Mouse (Mus musculus) 3T3-L1 (cell line): ENCODE measurements around the gene Spaca4.

Experiments
- DNase-seq: peaks from one replicate; pipeline ENCODE4 v3.0.0-alpha.2; 2015; ENCODE audit warnings: low read depth, low spot score

Gene Spaca4

DNA sequence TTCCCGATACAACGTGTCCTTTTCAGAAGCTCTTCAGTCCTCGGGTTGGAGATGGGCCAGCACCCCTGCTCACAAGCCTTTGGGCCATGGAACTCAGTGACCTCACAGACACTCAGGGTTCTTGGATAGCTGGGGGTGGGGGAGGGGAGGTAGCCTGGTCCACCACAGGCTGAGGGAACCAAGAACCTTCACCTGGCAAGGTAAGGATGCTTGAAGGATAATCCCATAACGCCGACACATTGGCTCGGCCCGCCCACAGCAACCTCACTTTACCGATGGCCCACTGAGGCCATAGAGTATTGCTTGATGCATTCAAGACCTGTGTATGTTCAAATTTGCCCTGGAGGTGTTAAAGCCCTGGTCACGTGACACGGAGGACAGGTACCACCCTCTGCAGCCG lies at the start of gene Spaca4:
Gene Spaca4 (minus strand): TSS at position 101 of the 400 bp plus-strand sequence.
- no peak for DNase-seq

DNA sequence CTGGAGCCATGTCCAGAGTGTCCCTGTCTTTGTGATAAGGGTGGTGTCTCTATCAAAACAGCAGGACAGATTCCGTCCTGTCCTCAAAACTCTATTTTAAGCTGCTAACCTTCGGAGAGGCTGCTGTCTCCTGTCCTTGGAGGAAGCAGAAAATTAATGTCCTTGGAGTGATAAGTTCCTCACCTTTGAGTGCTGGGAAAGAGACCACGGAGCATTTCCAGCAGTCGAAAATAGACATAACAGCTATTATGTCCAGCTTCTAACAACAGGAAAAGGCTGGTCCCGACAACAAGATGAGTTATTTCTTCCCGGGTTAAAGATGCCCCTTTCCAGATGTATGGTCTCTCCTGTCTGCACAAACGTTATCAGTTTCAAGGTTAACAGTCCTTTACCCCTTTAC lies 49.6 kb upstream of the Spaca4 start:
- no peak for DNase-seq

DNA sequence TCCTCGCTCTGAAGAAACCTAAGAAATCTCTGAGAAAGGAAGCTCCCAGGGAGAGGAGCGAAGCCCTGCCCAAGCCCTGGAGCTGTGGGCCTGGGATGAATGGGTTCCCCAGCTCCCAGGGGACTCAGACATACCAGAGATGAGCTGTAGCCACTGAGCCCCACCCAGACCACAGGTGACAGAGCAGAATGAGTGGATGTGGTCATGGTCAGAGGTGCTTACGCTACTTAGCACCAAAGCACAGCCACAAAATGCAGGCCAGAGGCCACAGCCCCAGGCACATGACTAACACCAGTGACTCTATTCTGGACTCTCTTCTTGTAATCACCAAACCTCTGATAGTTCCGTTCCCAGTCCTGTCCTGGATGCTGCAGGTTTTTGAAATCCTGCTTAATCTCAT lies 45.5 kb upstream of the Spaca4 start:
- peak; percentile 76 for DNase-seq

DNA sequence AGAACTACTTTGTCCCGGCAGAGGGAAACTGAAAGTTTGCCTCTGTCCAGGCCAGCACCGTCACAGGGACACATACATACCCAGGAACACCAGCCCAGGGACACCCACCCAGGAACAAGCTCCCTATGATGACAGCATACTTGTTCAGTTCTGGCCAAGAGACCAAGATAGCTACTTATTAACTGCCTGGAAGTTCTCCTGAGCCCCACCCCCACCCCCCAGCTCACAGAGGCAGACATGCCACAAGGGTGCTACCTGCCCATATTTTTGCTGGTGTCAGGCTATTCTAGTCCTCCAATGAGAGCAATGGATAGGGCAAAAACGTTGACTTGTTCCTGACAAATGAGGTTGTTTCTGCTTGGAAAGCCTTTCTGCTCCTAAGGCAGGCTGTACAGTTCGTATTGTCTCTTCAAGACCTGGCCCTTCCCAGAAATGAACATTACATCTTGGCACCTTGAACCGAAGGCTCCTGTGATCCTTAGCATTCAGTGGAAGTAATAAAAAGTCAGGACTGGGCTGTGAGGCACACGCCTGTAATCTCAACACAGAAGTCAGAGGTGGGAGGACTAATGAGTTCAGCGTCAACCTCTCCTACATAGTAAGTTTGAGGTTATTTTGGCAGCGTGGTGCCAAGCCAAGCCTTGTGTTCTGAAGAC lies 44.9 kb upstream of the Spaca4 start:
- DNase-seq, result no peak

DNA sequence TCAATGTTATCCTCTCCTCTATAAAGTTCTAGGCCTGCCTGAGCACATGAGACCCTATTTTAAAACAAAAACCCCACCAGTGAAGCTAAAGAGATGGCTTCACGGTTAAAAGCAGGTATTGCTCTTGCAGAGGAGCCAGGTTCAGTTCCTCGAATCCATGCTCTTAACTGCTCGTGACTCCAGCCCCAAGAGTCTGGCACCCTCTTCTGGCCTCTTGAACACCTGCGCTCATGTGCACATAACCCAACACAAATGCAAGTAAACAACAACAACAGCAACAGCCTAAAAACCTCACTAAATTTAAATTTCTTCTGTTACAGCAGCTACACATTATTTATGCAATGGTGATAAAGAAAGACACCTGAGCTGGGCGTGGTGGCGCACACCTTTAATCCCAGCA lies 41.9 kb upstream of the Spaca4 start:
- DNase-seq, result no peak

DNA sequence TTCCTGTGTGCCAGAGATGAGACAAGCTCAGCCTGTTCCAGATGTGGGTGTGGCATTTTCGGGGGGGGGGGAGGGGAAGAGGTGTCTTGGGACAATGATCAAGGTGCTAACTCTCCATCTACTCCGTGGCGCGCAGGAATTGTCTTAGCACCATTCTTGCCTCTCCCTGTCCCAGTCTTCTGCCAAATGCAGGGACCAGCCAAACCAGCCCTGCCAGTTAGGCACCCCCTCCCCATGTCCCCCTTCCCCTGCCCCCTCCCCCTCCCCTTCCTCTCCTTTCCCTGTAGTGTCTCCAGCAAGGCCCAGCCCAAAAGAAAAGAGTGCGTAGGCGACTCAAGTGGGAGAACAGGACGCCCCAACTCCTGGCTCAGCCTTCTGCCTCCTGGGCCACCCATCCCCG lies 41.2 kb upstream of the Spaca4 start:
- no peak for DNase-seq

DNA sequence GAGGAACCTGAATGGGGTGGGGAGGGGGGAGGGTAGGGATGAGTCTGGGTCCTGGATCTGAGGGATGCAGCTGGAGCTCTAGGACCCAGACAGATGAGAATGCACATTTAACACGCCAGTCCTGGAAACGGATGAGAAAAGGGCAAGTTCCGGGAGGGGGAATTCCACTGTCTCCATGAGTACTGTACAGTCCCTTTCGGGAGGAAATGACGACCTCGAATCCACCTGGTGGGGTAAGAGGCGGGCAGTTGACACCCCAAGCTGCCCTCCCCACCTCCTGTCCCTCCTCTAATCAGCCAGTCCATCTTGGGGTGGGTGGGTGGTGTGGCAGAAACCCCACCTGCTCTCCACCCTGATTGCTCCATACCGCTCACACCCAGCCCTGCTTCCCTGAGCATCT lies 40.4 kb upstream of the Spaca4 start:
- DNase-seq, result no peak

DNA sequence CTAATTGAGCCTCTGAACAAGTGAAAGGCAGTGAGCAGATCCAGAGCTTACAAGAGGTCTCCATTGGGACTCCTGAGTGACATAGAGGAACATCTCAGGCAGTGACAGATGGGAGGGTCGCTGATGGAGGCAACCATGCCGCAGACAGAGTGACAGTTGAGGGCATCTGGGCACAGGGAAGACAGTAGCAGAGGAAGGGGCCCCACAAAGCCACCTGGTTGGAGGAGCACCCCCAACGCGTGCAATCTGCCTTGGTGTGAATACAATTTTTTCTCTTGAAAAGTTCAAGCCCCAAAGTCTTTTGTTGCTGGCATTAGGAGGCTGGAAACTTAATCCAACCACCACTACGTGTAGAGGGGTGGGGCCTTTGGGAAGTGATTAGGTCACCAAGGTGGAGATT lies 34.5 kb upstream of the Spaca4 start:
- DNase-seq, result no peak

DNA sequence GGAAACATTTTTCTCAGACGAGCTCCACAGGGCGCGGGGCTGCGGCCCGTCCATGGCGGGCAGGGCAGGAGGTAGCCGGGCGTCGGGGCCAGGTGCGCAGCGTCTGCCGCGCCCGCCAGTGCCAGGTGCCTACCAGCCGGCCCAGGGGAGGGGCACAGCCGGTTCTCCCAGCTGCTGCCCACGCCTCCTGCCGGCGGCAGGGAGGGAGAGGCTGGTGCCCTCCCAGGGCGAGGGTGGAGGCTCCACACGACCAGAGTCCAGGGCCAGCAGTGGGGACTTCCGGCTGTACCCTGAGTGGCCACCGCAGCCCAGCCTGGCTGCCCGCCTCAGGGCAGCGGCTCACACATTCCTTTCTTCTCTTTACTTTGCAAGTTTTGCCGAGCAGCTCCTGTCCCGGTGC lies 33.8 kb upstream of the Spaca4 start:
- DNase-seq, result no peak

DNA sequence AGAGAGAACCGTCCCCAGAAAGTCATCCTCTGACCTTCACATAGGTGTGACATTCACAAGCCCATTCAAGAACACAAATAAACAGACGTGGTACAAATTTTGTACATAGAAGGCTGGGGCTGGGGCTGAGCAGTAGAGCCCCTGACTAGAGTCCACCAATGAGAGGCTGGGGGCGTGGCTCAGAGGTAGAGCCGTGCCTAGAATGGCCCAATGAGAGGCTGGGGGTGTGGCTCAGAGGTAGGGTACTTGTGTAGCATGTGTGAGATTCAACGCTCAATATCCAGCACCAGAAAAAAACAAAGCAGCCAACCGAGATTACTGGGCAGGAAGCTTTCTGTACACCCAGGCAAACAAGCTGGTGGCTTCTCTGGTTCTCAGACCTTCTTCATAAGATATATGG lies 30.1 kb upstream of the Spaca4 start:
- DNase-seq, result no peak

DNA sequence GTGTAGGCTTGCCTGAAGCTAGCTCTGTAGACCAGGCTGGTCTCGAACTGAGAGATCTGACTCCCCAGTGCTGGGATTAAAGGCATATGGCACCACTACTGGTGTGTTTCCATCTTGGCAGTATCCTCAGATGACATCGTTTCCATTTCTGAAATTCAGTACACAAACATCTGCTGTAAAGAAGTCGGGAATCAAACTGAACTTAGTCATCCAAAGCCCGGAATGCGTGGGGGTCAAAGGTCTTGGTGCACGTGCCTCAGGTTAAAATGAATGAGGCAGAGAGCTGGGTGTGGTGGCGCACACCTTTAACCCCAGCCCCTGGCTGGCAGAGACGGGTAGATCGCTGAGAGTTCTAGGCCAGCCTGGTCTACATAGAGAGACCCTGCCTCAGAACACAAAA lies 24.5 kb upstream of the Spaca4 start:
- peak; percentile 77 for DNase-seq

DNA sequence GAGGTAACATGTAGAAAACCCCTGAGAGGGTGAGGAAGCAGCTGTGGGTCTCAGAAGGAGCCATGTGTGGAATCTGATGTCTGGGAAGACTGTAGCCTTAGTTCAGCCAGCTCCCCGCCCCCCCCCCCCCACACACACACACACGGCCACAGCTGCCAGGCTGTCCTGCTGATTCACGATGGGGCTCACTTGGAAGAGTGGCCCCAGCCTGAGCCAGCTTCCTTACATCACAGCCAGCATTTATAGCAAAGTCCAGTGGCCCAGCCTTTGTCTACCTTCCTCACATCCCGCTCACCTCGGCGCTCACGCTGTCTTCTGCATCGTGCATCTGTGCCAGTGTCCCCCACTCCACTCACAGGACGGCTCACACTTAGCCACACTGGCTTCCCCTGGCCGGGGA lies 23.8 kb upstream of the Spaca4 start:
- DNase-seq, result peak; percentile 23

DNA sequence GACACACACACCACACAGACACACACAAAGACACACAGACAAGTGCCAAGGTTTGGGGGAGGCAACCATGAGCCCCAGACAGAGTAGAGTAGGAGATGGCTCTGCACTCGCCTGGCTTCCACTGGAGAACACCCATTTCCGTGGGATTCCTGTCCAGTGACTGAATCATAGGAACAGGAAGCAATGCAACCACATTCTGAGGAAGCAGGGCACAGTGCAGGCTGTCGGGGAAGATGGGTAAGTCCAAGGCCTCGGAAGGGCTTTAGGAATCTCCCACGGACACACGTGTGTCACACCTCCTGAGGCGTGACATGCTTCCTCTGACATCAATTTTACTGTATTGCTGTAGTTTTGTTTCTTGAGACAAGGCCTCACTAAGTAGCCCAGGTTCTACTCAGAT lies 22.5 kb upstream of the Spaca4 start:
- peak; percentile 47 for DNase-seq

DNA sequence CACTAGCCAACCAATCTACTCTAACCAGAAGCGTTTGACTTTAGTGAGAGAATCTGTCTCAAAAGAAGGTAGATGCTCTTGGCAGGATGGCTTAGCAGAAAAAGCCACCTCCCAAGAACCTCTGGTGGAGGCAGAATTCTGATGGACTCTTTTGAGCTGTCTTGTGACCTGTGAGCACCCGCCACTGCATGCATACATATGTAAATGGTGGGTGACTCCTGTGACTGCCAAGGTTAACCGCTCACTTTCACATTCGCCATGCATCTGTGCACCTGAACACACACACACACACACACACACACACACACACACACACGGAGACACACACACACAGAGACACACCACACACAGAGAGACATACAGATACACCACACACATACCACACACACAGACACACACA lies 21.8 kb upstream of the Spaca4 start:
- DNase-seq, result no peak

DNA sequence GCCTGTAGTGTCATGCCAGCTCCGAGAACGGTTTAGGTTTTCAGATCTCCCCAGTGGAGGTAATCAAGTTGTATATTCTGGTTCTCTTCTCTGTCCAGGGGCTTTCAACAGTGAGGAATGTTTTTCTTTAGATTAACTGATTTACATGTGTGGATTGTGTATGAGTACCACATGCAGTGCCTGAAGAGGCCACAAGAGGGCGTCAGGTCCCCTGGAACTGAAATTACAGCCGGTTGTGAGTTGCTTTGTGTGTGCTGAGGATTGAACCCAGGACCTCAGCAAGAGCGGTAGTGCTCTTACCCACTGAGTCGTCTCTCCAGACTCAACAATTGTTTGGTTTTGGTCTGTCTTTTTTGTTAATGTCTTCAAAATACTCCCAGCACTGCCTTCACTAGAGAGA lies 20.9 kb upstream of the Spaca4 start:
- no peak for DNase-seq

DNA sequence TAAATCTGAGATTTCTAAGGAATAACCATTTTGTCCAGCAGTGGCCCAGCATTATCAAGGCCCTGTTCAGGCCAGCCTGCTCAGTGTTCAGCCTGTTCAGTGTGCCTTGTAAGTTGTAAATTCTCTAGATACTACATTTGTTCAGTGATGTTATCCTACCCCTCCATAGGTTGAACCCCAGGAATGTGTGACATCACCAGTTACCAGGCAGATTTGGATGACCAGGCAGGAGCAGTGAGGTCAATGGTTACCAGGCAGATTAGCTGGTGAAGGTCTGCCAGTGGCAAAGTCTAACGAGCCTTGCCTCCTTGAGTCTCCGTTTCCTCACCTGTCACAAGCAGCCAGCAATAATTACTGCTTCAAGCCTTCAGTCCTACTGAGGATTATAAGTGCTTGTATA lies 18.8 kb upstream of the Spaca4 start:
- DNase-seq, result peak; percentile 82

DNA sequence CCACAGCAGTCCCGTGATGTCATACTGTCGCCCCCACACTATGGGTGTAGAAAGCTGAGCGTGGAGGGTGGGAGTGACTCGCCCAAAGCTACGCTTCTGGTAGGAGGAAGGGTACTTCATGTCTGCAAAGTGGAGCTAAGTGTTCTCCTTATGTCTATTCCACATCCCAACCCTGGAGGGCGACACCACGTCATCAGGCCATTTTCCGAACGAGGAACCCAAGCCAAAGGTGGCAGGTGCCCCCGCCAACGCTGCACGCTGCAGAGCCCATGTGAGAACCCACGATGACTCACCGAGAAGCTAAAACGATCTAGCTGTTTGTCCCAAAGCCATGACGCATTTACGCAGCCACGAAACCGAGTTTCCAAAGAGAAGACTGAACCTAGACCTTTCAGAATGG lies 16.7 kb upstream of the Spaca4 start:
- DNase-seq, result no peak

DNA sequence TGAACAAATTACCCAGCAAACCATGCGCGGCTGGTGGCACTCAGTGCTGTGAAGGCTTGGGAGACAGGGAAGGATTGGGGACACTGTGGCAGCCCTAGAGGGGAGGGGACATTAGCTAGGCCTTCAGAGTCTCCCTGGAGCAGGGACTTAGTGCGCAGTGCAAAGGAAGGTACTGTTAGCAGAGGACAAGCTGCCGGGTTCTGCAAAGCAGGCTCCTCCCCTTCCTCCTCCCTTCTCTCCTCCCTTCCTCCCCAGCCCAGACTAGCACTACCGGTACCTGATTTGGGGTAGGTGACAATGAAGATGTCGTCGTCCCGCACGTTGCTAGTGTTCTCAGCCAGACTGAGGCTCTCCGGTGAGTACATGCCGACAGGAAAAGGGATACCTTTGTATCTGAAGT lies 16.2 kb upstream of the Spaca4 start:
- no peak for DNase-seq

DNA sequence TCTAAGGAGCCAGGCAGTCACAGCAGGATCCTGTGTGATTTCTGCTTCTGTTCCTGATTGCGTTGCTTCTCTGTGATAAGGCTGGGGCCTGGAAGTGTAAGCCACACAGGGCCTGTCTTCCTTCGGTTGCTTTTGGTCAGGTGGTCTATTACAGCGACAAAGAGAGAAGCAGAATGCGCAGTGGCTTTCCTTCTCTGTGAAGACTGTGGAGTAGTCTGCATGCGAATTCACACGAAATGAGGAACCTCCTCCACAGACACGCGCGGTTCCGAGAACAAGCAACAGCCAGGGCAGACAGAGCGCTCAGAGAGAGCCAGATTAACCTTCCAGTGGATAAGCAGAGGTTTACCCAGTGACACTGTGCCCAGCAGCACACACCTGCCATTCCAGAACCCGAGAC lies 15.7 kb upstream of the Spaca4 start:
- no peak for DNase-seq

DNA sequence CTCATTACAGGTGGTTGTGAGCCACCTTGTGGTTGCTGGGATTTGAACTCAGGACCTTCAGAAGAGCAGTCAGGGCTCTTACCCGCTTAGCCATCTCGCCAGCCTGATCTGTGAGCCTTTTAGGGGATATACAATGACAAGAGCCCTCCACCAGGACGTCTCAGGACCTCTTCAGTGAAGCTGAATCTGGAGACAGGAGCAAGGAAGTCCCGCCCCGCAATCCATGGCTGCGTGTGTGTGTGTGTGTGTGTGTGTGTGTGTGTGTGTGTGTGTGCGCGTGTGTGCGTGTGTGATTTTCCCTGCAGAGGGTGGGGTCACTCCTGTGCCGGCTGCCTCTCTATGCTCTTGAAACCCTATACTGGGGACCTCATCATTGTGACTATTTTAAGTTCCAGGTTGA lies 14.2 kb upstream of the Spaca4 start:
- no peak for DNase-seq

DNA sequence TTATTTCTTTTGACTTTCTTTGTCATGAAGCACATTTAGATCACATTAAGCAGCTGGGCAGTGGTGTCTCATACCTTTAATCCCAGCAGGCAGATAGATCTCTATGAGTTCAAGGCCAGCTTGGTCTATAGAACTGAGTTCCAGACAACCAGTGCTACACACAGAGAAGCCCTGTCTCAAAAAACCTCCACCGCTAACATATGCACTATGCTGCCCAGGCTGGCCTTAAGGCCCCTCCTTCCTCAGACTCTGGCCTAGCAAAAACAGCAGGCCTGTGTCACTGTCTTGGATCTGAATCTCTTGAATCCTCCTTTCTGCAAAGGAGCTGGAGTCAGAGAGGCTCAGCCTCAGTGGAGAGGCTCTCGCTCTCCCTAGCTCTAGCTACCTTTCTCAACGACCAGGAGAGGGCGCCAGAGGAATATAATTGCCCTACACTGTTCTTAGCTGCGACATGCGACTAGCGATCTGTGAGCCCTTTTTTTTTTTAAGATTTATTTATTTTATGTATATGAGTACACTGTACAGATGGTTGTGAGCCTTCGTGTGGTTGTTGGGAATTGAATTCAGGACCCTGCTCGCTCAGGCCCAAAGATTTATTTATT lies 13.7 kb upstream of the Spaca4 start:
- peak; percentile 90 for DNase-seq

DNA sequence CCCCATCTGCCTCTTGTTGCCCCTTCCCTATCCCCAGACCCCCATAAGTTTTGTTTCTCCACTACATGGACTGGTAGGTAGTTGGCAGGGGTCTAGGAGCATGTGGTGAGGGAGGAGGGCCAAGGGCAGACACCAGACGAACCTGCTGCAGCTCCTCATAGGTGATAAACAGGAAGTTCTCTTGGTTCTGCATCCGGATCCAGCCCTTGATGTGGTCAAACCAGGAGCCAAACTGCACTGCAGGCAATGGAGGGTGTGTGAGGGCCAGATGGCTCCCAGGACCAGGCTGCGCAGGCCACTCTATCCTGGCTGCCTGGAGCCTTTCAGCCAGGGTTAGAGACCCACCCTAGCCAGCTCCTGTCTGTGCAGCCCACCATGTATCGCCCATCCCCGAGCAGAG lies 7.9 kb upstream of the Spaca4 start:
- DNase-seq, result no peak

DNA sequence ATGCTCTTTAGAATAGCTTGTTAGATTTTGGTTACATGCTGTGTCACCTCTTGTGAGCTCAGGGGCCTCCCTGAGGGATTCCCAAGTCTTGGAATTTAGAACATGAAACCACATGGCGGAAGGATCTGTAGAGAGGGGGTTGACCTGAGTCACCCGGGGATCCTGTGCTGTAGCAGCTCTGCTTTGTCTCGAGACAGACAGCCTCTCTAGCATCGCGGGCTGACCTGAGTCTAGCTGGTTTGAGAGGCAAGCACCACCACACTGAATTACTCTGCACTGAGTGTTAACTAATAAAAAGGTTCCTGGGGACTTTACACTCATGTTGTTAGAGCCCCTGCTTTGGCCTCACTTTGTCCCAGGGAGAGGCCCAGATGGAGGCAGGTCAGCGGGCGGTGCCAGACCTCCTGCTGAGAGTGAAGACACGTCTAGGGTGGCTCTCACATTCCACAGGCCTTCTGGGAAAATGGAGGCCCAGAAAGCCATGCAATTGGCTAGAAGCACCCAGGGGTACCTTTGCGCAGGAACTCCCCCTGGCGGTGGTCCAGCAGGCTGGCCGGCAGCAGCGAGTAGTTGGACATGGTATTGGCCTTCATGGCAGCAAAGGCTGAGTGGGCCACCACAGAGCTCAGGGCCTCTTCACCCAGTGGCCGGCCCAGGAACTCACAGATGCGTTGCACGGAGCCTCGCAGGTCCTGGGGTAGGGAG lies 5.3 kb upstream of the Spaca4 start:
- peak; percentile 53 for DNase-seq
